Mouse (Mus musculus) E14TG2a.4 (cell line): ENCODE data around the gene Pcsk4.

Source experiments
- CTCF ChIP-seq: conservative IDR thresholded peaks from 2 replicates; pipeline ENCODE4 v1.5.1; 2014; ENCODE audit warnings: low read length
- NANOG ChIP-seq: IDR thresholded peaks from 2 replicates; pipeline ENCODE4 v1.6.1; 2014; ENCODE audit warnings: borderline replicate concordance, low read length, mixed read lengths
- POU5F1 ChIP-seq: IDR thresholded peaks from 2 replicates; pipeline ENCODE4 v1.6.1; 2014; ENCODE audit warnings: low read length, borderline replicate concordance

- TF ChIP-seq CTCF (no peak), POU5F1 (no peak), NANOG (no peak)
These were observed 24.8 kb downstream of the Pcsk4 start for GRCm38 (mm10) chr10:80304458-80304857.
